Mouse (Mus musculus): ENCODE results near the gene Prss23.

DNA sequence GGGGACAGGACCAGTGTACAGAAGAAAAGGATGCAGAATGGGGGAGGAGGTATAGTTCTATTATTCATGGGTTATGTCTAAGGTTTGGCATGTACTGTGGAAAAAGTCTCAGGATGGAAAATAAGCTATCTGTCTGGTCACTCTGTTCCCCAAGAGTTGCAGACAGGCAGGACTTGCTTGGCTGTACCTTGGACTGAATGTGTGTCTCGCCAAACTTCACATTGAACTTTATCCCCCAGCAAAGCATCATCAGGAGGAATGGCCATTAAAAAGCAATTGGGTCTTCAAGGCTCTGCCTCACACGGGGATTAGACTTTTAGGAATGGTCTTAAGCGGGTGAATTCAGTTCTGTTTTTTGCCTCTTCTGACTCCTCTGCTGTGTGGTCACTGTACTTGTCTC, 63.7 kb downstream of the Prss23 start:
- no peak for TF ChIP-seq POLR2A (IDR thresholded peaks at IDR 0.05; ENCODE audit: control insufficient read depth, extremely low read depth, insufficient read depth, low read length, poor library complexity)
- TF ChIP-seq CTCF (IDR thresholded peaks at IDR 0.05; ENCODE audit: borderline replicate concordance, control insufficient read depth, extremely low read depth, insufficient read depth, low read length, poor library complexity): no peak
